Mouse (Mus musculus) lung, postnatal 0 days (tissue): Measurements from ENCODE around the gene Usp6nl. TPM values are rescaled to one million over a fixed set of nuclear protein-coding genes. Genes with fewer than 3 reads are reported as not detected.

Experiments
- ATAC-seq: fragments of 200-750 bp; cut with Nextera tagmentation; 2 replicates; pipeline ENCODE4 v1.8.0; 2017; ENCODE audit warnings: moderate library complexity
- DNase-seq: peaks from one replicate; pipeline ENCODE4 v3.0.0-alpha.2; 2016; ENCODE audit warnings: low spot score
- H3K27ac ChIP-seq: fragments of 300-500 bp; sonication (generic); 2 replicates; pipeline ENCODE4 v1.5.1; 2014; ENCODE audit warnings: antibody characterized with exemption, mild to moderate bottlenecking, low read length, mixed read lengths
- H3K27me3 ChIP-seq: fragments of 300-500 bp; sonication (generic); replicated peaks from 2 replicates; pipeline ENCODE4 v1.6.1; 2014; ENCODE audit warnings: low read length, mixed read lengths; ENCODE audit not compliant: insufficient read depth
- H3K36me3 ChIP-seq: fragments of 300-500 bp; sonication (generic); 2 replicates; pipeline ENCODE4 v1.6.1; 2014; ENCODE audit warnings: low read length, mixed read lengths; ENCODE audit not compliant: insufficient read depth
- H3K4me1 ChIP-seq: fragments of 300-500 bp; sonication (generic); 2 replicates; pipeline ENCODE4 v1.6.1; 2014; ENCODE audit warnings: antibody characterized with exemption, low read depth, low read length, mixed read lengths; ENCODE audit not compliant: insufficient read depth
- H3K4me2 ChIP-seq: fragments of 300-500 bp; sonication (generic); replicated peaks from 2 replicates; pipeline ENCODE4 v1.6.1; 2014; ENCODE audit warnings: low read depth, mild to moderate bottlenecking, low read length, moderate library complexity, mixed read lengths
- H3K4me3 ChIP-seq: fragments of 300-500 bp; sonication (generic); 2 replicates; pipeline ENCODE4 v1.5.1; 2014; ENCODE audit warnings: low read depth, low read length
- H3K9ac ChIP-seq: fragments of 300-500 bp; sonication (generic); replicated peaks from 2 replicates; pipeline ENCODE4 v1.6.1; 2014; ENCODE audit warnings: low read depth, mild to moderate bottlenecking
- H3K9me3 ChIP-seq: fragments of 300-500 bp; sonication (generic); 2 replicates; pipeline ENCODE4 v1.6.1; 2016; ENCODE audit warnings: low read length, mixed read lengths
- CTCF ChIP-seq: IDR thresholded peaks from 2 replicates; pipeline ENCODE4 v1.5.1; 2016; ENCODE audit warnings: antibody characterized with exemption, mild to moderate bottlenecking
- EP300 ChIP-seq: IDR thresholded peaks from 2 replicates; pipeline ENCODE4 v1.6.1; 2016; ENCODE audit warnings: antibody characterized with exemption, mild to moderate bottlenecking, control low read depth
- WGBS: fragments of 180-500 bp; shearing (Covaris S2); extraction: QIAGEN DNeasy Blood & Tissue Kit; methylation state at CpG from one replicate; pipeline ENCODE4 v1.1.7; 2014; 5-methylcytosine and 5-hydroxymethylcytosine counted together
- polyA plus RNA-seq: library from polyadenylated mRNA; unstranded; fragments of >200 nt; fragmentation: Nextera tagmentation; extraction: Ambion mirVana; gene quantifications from 2 replicates; pipeline ENCODE4 v1.2.1, GENCODE M21; 2015

Gene Usp6nl
- polyA plus RNA-seq, 1 experiment from 2014 or later: 9.5 TPM

DNA sequence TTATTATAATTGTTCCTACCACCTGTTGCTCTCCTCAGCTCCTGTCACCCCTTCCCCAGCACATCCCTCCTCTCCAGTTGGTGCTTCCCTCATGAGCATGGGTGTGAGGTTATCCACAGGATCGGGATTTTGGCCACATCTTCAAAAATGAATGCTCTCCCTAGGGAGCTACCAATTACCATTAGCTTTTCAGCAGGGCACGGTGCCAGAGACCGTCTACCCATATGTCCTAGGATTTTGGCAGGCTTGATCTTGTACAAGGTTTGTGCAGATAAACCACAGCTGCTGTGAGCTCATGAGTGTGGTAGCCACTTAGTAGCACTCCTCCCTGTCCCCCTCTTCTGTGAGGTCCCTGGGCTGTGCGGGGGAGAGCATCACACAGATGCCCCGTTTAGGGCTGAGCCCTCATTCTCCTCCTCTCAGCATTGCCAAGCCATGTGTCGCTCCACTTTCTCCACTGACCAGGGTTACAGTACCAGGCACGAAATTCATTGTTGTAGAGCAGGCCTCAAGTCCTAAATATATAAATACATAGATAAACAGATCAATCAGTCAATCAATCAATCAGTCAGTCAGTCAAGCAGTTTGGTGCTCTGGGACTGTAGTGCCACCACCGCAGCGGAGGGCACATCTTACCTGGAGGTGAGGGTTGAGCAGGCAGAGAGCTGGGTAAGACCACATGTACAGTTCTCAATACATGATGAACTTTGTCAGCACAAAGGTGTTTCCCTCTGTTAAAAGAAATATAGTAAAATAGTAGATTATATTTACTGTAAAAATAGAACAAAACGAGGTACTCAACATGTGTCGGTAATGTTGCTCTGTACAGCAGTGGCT, 27.0 kb downstream of the Usp6nl start:
- no peak overlapping the region for H3K4me3 ChIP-seq

DNA sequence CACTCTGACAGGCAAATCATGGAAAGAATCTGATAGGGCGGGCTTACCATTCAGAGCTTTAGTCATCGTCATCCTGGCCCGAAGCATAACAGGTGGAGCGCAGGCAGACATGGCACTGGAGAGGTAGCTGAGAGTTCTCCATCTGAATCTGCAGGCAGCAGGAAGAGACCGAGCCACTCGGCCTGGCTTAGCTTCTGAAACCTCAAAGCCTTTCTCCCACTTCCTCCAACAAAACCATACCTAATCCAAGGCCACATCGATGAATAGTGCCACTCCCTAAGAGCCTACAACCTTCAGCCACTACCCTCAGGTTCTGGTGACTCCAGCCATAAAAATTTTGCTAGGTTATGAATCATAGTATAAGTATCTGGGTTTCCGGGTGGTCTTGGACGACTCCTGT, 27.7 kb downstream of the Usp6nl start:
- Histone ChIP-seq H3K27me3 (no peaks in the 10 kb centered on the region), H3K4me2 (no peak overlapping the region), H3K27ac (no peak overlapping the region), H3K4me1 (peaks cover 22% of the 10 kb centered on the region), H3K9me3 (no peaks in the 10 kb centered on the region), H3K9ac (no peak overlapping the region), H3K36me3 (no peaks in the 10 kb centered on the region), H3K4me3 (no peak overlapping the region)
- WGBS: 65% methylated on average over 9 of the region's 9 CpGs
- no peak for DNase-seq
- TF ChIP-seq CTCF: no peak
- no peak for TF ChIP-seq EP300
- ATAC-seq: no peak

More for the DNA sequence above, 27.0 kb downstream of the Usp6nl start:
- Histone ChIP-seq H3K9me3 (no peaks in the 10 kb centered on the region), H3K36me3 (no peaks in the 10 kb centered on the region), H3K27me3 (no peaks in the 10 kb centered on the region), H3K4me2 (no peak overlapping the region), H3K27ac (no peak overlapping the region), H3K9ac (no peak overlapping the region), H3K4me1 (peaks cover 22% of the 10 kb centered on the region)
- 59% methylated on average over 11 of the region's 11 CpGs for WGBS
- ATAC-seq (peak; percentile 72), DNase-seq (peak; percentile 67)
- no peak for TF ChIP-seq EP300
- no peak for TF ChIP-seq CTCF

DNA sequence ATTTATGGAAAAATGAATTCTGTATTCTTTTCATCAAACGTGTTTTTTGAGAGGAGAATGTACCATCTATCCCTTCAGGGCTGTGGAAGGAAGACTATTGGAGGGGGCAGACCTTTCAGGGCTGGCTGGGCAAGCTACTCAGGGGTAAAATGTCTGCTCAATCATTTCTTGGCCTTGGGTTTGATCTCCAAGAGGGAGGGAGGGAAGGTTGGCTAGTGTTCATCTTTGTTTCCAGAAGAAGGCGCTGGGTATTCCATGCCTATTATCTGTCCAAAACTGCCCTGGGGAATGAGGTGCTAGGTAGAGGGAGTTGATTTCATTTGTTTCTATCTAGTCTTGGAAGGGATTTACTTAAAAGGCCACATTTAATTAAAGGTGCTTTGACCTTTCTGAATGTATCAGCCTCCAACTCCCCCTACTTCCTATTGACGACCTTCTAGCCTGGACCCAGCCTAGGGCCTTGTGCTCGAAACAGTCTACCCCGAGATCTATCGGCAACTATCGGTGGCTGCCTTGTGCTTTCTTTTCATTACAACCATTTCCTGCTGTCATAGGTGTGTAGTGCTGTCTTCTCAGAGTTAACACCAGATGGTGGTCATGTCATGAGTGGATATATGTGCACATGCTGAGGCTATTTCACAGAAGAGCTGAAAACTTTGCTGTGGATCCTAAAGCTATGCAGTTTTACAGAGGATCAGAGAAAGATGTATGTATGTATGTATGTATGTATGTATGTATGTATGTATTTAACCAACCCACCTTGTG, 28.6 kb downstream of the Usp6nl start:
- DNase-seq (no peak), ATAC-seq (no peak)
- H3K4me2 ChIP-seq: no peak overlapping the region
- no peaks in the 10 kb centered on the region for H3K27me3 ChIP-seq
- H3K9ac ChIP-seq: no peak overlapping the region
- no peaks in the 10 kb centered on the region for H3K9me3 ChIP-seq
- no peak overlapping the region for H3K4me3 ChIP-seq
- no peak for TF ChIP-seq EP300
- TF ChIP-seq CTCF: 0 out of 2 replicates have a peak, but pooled peaks have one; percentile 7
- H3K36me3 ChIP-seq: no peaks in the 10 kb centered on the region
- no peak overlapping the region for H3K27ac ChIP-seq
- WGBS: 76% methylated on average over 7 of the region's 7 CpGs
- peaks cover 22% of the 10 kb centered on the region for H3K4me1 ChIP-seq

GRCm38 (mm10) chr2:6352541-6352971, 30.1 kb downstream of the Usp6nl start:
- no peaks in the 10 kb centered on the region for H3K27me3 ChIP-seq
- H3K9me3 ChIP-seq: no peaks in the 10 kb centered on the region
- 0 out of 2 replicates have a peak overlapping the region, but pooled peaks have one; percentile 16 for H3K9ac ChIP-seq
- H3K4me3 ChIP-seq: no peak overlapping the region
- H3K4me2 ChIP-seq: peak overlapping the region; percentile 30; the same call in 1 of the 2 replicates
- 37% methylated on average over 14 of the region's 14 CpGs for WGBS
- TF ChIP-seq EP300 (no peak), CTCF (peak; percentile 11; the same call in 1 of the 2 replicates)
- H3K27ac ChIP-seq: no peak overlapping the region
- ATAC-seq (peak; percentile 65), DNase-seq (peak; percentile 79)
- peaks cover 22% of the 10 kb centered on the region for H3K4me1 ChIP-seq
- no peaks in the 10 kb centered on the region for H3K36me3 ChIP-seq

DNA sequence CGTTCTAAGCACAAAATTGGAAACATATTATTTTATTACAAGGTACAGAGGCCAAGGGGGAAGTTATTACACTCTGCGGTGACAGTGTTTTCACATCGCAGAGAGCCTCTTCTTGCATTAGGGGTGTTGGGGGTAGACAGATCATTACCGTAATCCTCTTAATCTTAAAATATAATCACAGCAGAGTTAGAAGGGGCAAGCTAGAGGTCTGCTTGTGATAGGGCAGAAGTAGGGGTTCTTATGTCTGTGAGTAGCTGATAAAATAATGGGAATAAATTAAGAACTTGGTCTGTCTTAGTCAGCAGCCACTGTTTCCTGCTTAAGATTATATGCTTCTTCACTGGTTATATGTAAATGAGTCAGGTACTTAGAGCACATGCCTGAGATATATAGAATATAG, 30.6 kb downstream of the Usp6nl start:
- TF ChIP-seq CTCF (no peak), EP300 (no peak)
- Histone ChIP-seq H3K9me3 (no peaks in the 10 kb centered on the region), H3K4me3 (no peak overlapping the region), H3K27ac (no peak overlapping the region), H3K36me3 (no peaks in the 10 kb centered on the region), H3K4me1 (peaks cover 22% of the 10 kb centered on the region), H3K27me3 (no peaks in the 10 kb centered on the region), H3K9ac (0 out of 2 replicates have a peak overlapping the region, but pooled peaks have one; percentile 16), H3K4me2 (no peak overlapping the region)
- DNase-seq (no peak), ATAC-seq (no peak)
- 61% methylated on average over 4 of the region's 4 CpGs for WGBS

GRCm38 (mm10) chr2:6357306-6357705, 34.8 kb downstream of the Usp6nl start:
- Histone ChIP-seq H3K27me3 (no peaks in the 10 kb centered on the region), H3K9me3 (no peaks in the 10 kb centered on the region), H3K36me3 (no peaks in the 10 kb centered on the region), H3K4me2 (no peak overlapping the region), H3K4me1 (peaks cover 11% of the 10 kb centered on the region), H3K9ac (no peak overlapping the region), H3K4me3 (no peak overlapping the region), H3K27ac (no peak overlapping the region)
- DNase-seq (no peak), ATAC-seq (no peak)
- TF ChIP-seq EP300 (no peak), CTCF (no peak)
- 95% methylated on average over 7 of the region's 7 CpGs for WGBS
